Mouse (Mus musculus) gastrocnemius, adult 2 months (tissue): ENCODE measurements around the gene Hmx1. TPM values are rescaled to one million over a fixed set of nuclear protein-coding genes. Genes with fewer than 3 reads are reported as not detected.
A peak's percentile ranks its signal among the peaks of the same experiment; 100 is the strongest.

ENCODE experiments used
- DNase-seq: peaks from one replicate; pipeline ENCODE4 v3.0.0; 2022
- H3K27ac ChIP-seq: fragments of 200-600 bp; 2 replicates; pipeline ENCODE4 v1.8.1; 2022; ENCODE audit warnings: mild to moderate bottlenecking
- H3K4me3 ChIP-seq: fragments of 200-600 bp; 2 replicates; pipeline ENCODE4 v1.8.1; 2022; ENCODE audit warnings: mild to moderate bottlenecking, moderate library complexity
- CTCF ChIP-seq: fragments of 200-600 bp; IDR thresholded peaks from 2 replicates; pipeline ENCODE4 v1.8.1; 2022; ENCODE audit warnings: antibody characterized with exemption, mild to moderate bottlenecking, moderate library complexity
- intact Hi-C: fragments of 180-260 bp; cut with DNase I; formaldehyde crosslinking; loops from one replicate; pipeline ENCODE4 v1.15.1; 2025
- long read RNA-seq, 2 experiments: library from polyadenylated mRNA; stranded (forward); transcript quantifications; one replicate each; pipeline ENCODE4 v2.0.0; 2021
- total RNA-seq, 2 experiments: library from RNA; stranded (reverse); gene quantifications; 2 replicates each; pipeline ENCODE4 v1.2.3; 2021

Gene Hmx1
- not detected for total RNA-seq
- long read RNA-seq, experiment 1 = 0 reads
- long read RNA-seq, experiment 2 = 0 reads

DNA sequence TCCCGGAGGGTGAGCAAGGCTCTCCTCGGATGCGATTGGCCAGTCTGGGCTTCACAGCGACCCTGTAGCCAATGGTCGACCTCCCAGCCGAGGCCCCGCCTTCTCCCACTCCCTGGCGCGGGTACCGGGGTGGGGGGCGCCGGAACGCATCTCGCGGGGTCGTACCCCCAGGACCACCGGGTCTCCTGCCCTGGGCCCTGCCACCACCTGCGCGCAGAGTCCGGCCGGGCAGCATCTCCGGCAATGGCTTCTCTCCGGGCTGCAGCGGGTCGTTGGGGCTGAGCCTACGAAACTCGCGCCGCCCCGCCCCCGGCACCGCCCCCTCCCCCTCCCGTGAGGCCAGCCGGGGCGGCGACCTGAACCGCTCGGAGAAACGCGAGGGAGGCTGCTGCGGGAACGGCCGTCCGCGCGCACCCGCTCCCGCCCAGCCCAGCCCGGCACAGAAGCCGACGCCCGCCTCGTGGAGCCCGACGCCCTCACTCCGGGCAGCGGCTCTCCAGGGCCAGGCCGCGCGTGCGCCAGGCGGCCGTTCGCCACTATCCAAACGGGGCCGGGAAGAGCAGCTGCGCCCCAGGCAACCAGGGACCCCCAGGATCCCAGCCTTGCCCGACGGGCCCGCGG, at the start of gene Hmx1:
Gene Hmx1, plus strand, starts transcription at position 618 of the 621 bp plus-strand sequence.
- intact Hi-C loops = no loop called here
- no peak for TF ChIP-seq CTCF
- H3K27ac ChIP-seq = no peak within 1 kb of the TSS
- no peak for DNase-seq
- H3K4me3 ChIP-seq = peak within 1 kb of the TSS; percentile 52

DNA sequence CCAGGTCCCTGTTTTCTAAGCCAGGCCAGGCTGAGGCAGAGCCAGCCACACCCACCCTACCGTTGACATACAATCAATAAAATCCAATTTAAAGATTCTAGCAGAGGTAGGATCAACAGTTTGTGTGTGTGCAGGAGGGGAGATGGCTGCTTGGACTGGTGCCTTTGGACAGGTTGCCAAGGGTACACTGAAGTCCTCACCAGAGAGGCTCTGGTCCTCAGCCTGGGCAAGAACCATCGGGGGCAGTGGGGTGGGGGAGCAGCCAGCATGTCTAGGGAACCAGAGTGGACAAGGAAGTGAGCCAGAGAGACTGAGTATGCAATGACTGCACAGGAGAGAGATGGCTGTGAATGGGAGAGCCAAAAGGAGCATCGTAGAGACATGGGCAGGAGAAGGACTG, 43.8 kb upstream of the Hmx1 start:
- intact Hi-C loops = loop anchor here (5.0 kb wide), 1 partner anchor 103 kb away; no protein-coding TSS in a partner anchor
- Histone ChIP-seq H3K27ac (no peak overlapping the region), H3K4me3 (no peak overlapping the region)
- no peak for TF ChIP-seq CTCF
- DNase-seq = no peak

DNA sequence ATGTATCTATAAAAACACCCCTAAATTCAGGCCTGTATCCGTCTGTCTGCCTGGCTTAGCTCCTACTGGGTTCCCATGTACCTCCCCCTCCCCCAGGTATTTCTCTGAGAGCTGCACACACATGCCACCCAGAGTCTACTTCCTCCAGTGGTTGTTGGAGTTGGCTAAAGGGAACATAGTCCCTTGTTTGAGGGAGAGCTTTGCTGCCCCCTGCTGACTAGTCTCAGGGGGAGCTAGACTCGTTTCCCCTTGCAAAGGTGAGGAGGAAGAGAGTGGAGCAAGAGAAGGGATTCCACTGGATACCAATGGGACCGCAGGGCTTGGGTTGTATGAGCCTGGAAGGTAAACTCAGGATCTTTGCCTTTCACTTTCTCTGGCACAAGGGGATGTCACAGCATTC, 40.1 kb upstream of the Hmx1 start:
- intact Hi-C loops = loop anchor here (2.0 to 5.0 kb wide), 2 partner anchors 106 to 172 kb away; no protein-coding TSS in a partner anchor
- Histone ChIP-seq H3K4me3 (no peak overlapping the region), H3K27ac (no peak overlapping the region)
- DNase-seq = peak; percentile 63
- peak; percentile 78 for TF ChIP-seq CTCF

DNA sequence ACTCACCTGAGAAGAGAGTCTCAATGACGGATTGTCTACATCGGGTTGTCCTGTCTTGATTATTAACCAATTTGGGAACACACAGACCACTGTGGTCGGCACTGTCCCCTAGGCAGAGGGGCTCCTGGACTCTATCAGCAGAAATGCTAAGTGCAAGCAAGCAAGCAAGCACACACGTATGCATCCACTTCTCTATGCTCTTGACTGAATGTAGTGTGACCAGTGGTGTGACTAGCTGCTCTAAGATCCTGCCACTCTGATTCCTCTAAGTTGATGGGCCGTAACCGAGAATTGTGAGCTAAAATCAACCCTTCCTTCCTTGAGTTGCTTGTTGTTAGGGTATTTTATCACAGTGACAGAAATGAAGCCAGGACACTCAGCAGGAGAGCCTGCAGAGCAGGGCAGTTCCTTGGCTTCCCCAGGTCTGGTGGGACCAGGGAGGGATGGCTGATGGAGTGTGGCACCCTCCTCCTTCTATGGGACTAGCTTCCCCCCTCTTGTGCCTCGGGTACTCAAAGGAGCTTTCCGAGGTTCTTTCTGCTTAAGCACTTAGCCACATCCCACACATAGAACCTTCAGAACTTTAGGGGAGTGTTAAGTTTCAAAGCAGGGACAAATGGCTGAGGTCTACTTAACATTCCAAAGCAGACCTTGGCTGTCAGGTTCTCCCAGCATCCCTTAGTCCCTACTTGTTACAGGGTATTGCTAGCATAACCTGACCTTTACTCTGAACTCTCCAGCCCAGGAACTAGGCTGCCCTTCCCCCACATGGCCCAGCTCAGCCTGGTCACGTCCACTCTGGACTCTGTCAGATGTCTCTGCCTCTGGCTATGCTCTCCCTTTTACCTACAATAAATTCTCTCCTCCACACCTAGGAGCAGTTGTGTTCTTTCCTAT, 31.1 kb upstream of the Hmx1 start:
- Histone ChIP-seq H3K4me3 (no peak overlapping the region), H3K27ac (no peak overlapping the region)
- intact Hi-C loops = no loop called here
- peak; percentile 3 for DNase-seq
- no peak for TF ChIP-seq CTCF

DNA sequence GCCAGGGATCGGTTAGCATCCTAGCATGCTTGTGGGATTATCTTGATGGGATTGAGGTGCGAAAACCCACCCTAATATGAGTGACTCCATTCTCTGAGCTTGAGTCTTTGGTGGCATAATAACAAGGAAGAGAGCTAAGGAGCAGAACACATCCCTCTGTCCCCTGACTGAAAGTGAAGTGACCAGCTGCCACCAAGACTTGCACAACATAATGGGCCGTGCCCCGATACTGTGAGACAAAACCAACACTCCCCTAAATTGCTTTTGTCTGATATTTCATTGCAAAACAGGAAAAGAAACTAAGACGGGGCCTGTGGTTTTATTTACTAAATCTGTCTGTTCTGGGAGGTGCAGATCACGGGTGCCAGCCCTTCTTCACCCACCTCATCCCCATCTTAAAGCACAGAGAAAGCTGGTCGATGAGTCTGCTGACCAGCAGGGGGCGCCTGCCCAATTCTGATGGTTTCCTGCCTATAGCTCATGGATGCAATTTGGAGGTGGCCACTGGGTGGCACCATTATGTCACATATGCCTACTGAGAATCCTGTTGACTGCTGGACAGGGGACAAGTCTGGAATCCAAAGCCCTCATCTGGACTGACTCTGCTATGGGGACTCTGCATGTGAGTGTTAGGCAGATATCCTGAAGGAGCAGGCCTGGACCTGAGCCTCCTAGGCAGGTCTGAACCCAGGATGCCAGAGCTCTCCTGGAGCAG, 27.2 kb upstream of the Hmx1 start:
- peak; percentile 92 for DNase-seq
- Histone ChIP-seq H3K27ac (no peak overlapping the region), H3K4me3 (no peak overlapping the region)
- TF ChIP-seq CTCF = peak; percentile 99
- intact Hi-C loops = loop anchor here (1.0 kb wide), 1 partner anchor 148 kb away; no protein-coding TSS in a partner anchor

DNA sequence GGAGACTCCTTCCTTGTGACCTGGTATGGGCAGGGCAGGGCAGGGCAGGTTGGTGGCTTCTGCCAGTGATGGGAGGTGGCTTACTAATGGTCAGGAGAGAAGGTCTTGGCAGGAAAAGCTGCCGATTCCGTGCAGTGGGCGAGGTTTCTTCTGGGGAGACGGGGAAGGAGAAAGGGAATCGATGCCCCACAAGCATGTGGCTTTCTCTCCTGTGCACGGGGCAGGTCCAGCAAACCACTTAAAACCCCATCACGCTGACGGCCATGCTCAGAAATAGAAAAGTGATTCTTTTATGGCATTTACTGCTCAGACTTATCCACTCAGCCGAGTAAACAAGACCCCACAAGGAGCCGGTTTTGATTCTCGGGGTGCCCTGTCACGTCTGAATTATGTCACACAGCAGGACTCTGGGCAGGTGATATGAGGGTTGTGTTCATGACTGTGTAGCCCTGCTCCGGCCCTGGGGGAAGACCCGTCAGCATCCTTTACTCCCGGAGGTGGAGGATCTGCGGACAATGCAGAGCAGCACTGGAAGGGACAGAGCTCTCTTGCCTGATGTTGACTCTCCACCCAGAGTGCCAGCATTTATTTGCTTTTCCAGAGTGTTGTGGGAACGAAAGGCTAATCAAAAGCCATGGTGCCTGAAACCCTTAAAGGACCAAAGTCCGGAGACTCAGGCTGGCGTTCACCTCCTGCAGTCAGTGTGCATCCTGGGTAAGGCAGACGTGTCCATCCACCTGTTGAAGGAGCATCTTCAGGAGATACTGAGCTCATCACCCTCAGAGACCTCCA, 22.5 kb upstream of the Hmx1 start:
- intact Hi-C loops = no loop called here
- Histone ChIP-seq H3K27ac (no peak overlapping the region), H3K4me3 (no peak overlapping the region)
- peak; percentile 8 for DNase-seq
- no peak for TF ChIP-seq CTCF

DNA sequence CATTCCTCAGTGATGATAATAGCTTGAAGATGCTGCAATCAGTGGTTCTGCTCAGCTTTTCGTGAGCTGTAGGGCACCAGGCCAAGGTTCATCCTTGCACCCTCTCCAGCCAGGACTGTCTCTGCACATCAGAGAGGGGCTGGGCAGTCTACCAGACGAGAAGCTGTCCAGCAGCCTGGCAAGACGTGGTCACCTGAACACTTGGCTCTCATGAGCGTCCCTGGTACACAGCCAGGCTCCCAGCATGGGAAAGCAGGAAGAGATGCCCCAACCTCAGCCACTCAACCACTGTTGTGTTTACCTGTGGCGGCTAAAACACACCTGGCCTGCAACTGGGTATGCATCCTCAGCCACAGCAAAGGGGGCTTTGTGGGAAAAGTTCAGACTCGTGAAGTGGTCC, 20.0 kb upstream of the Hmx1 start:
- DNase-seq = peak; percentile 13
- no peak overlapping the region for H3K27ac ChIP-seq
- no peak overlapping the region for H3K4me3 ChIP-seq
- no peak for TF ChIP-seq CTCF
- intact Hi-C loops = no loop called here

DNA sequence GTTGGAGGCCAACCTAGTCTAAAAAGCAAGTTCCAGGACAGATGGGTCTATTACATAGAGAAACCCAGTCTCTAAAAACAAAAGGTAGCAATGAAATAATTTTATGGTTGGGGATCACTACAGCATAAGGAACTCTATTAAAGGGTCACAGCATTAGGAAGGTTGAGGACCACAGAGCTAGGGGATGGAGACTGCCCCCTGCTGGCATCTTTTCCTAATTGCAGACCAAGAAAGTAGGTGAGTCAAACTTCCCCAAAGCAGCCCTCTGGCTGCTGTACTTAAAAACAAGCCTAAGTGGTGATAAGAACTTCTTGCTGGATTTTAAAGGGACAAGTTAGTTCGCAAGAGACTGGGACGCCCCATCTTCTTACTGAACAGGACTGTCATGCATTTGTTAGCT, 9.8 kb upstream of the Hmx1 start:
- intact Hi-C loops = loop anchor here (2.0 kb wide), 1 partner anchor 132 kb away; no protein-coding TSS in a partner anchor
- DNase-seq = no peak
- no peak overlapping the region for H3K27ac ChIP-seq
- H3K4me3 ChIP-seq = no peak overlapping the region
- TF ChIP-seq CTCF = peak; percentile 29

DNA sequence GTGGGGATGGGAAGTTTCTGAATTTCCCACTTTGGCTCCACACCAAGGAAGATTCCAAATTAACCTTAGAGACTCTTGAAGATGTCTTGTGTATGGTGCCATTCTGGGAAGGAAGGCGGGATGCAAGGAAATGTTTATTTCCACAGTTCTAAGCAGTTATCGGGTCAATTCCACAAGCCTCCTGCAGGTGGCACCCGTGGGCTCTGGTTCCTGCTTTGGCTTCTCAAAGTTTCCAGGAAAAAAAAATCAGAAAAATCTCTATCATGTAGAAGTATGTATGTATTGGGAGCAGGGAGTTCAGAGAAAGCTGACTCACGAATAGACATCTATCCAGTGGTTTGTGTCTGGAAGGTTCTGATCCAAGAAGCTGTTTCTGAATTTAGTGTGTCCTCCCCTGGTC, 9.1 kb upstream of the Hmx1 start:
- TF ChIP-seq CTCF = peak; percentile 83
- no peak for DNase-seq
- no peak overlapping the region for H3K4me3 ChIP-seq
- no peak overlapping the region for H3K27ac ChIP-seq
- intact Hi-C loops = loop anchor here (2.0 kb wide), 1 partner anchor 131 kb away; no protein-coding TSS in a partner anchor

DNA sequence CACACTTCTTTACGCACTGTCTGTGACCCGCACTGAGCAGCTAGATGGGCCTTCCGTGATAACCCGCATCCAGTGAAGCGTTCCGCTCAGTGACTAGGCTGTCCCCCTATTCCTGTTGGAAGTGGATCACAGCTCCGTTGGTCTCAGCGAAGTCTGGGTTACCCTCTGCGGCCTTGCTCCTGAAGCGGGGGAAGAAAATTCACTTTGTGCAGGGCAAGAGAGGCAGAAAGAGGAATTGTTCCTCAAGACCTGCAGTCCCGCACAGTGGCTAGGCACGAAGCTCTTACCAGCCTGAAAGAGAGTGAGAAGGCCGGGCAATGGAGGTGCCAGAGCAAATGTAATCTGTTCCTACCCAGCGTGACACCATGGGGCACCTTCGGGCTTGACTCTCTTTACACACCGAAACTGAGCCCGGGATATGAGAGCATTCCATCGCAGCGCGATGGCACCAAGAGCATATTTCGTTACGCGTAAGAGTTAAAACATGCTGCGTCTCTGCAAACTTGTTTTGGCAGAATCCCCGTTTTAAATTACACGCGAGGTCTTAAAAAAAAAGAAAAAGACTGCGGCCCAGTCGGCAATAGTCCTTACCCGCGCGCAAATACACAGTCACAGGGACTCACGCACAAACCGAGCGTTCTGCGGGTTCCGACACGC, 946 bp upstream of the Hmx1 start:
- TF ChIP-seq CTCF = no peak
- no peak for DNase-seq
- H3K4me3 ChIP-seq = peak overlapping the region; percentile 52
- no peak overlapping the region for H3K27ac ChIP-seq
- intact Hi-C loops = no loop called here

DNA sequence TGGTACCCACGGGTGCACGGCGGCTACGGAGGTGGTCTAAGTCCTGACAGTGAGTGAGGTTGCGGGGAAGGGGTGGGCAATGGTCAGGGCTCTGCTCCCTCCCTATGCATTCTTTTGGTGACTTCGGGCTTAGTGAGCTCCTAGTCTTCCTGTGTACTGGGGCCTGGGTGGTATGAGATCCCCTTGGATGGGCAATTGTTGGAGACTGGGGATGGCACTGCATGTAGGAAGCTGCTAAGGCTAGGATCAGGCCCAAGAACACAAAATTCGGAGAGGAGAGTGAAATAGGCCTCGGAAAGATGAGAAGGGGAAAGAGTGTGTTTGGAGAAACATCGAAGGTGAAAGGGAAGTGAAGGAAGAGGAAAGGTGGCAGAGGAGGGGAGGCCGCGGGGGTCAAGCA, 533 bp downstream of the Hmx1 start:
- Histone ChIP-seq H3K4me3 (no peak overlapping the region), H3K27ac (no peak overlapping the region)
- TF ChIP-seq CTCF = no peak
- intact Hi-C loops = no loop called here
- no peak for DNase-seq
